Mouse (Mus musculus) gastrocnemius, postnatal 10 days (tissue): ENCODE results near the gene Cnpy2. TPM values are rescaled to one million over a fixed set of nuclear protein-coding genes. Genes with fewer than 3 reads are reported as not detected.
A peak's percentile ranks its signal among the peaks of the same experiment; 100 is the strongest.
"Not testable (repeated sequence)": the region's sequence is repeated elsewhere in the genome, so short reads cannot be mapped to it uniquely, and the experiment has no call there.

Experiments
- DNase-seq: peaks from one replicate; pipeline ENCODE4 v3.0.0; 2021; ENCODE audit warnings: mixed read lengths
- long read RNA-seq, 2 experiments: library from polyadenylated mRNA; stranded (forward); transcript quantifications; one replicate each; pipeline ENCODE4 v2.0.0; 2021
- total RNA-seq, 2 experiments: library from RNA; stranded (reverse); gene quantifications; 2 replicates each; pipeline ENCODE4 v1.2.3; 2021

Cnpy2 gene
- 10 to 100 TPM; 62.5 to 71.7 TPM for total RNA-seq
- long read RNA-seq, experiment 1, transcript Cnpy2-202 (6 exons, 1,383 nt): major isoform, 27 of 33 reads
- long read RNA-seq, experiment 1, partial matches to known transcripts: 1 of 33 reads
- long read RNA-seq, experiment 1, other reads (novel, unspliced or antisense): 4 of 33 reads
- long read RNA-seq, experiment 2, transcript Cnpy2-202 (6 exons, 1,383 nt): major isoform, 35 of 37 reads
- long read RNA-seq, experiment 2, partial matches to known transcripts: 0 of 37 reads
- long read RNA-seq, experiment 2, other reads (novel, unspliced or antisense): 2 of 37 reads

- peak; percentile 79 for DNase-seq
Observed at GRCm38 (mm10) chr10:128322141-128323108, at the start of gene Cnpy2. Cnpy2 (plus strand) TSS chr10:128322459.

- not testable (repeated sequence) for DNase-seq
Observed at GRCm38 (mm10) chr10:128272819-128273439, 49.3 kb upstream of the Cnpy2 start.

GRCm38 (mm10) chr10:128275374-128275773 lies 46.9 kb upstream of the Cnpy2 start:
- not testable (repeated sequence) for DNase-seq

- no peak for DNase-seq
Observed at GRCm38 (mm10) chr10:128278158-128278557, 44.1 kb upstream of the Cnpy2 start.

- DNase-seq: no peak
Observed at GRCm38 (mm10) chr10:128280943-128281342, 41.3 kb upstream of the Cnpy2 start.

- DNase-seq: no peak
Observed at GRCm38 (mm10) chr10:128281682-128282081, 40.6 kb upstream of the Cnpy2 start.

GRCm38 (mm10) chr10:128282886-128283450 lies 39.3 kb upstream of the Cnpy2 start:
- DNase-seq: no peak

GRCm38 (mm10) chr10:128283604-128284579 lies 38.4 kb upstream of the Cnpy2 start:
- peak; percentile 75 for DNase-seq

- DNase-seq: peak; percentile 41
Observed at GRCm38 (mm10) chr10:128290594-128290993, 31.7 kb upstream of the Cnpy2 start.

GRCm38 (mm10) chr10:128296370-128297090 lies 25.7 kb upstream of the Cnpy2 start:
- DNase-seq: no peak

GRCm38 (mm10) chr10:128297221-128297620 lies 25.0 kb upstream of the Cnpy2 start:
- DNase-seq: no peak

- no peak for DNase-seq
Observed at GRCm38 (mm10) chr10:128297622-128298021, 24.6 kb upstream of the Cnpy2 start.

GRCm38 (mm10) chr10:128298243-128298642 lies 24.0 kb upstream of the Cnpy2 start:
- no peak for DNase-seq

- DNase-seq: no peak
Observed at GRCm38 (mm10) chr10:128298702-128299171, 23.5 kb upstream of the Cnpy2 start, which contains the start of gene Il23a. Il23a (minus strand) TSS chr10:128298752.

GRCm38 (mm10) chr10:128302357-128302756 lies 19.9 kb upstream of the Cnpy2 start:
- DNase-seq: no peak

- peak; percentile 33 for DNase-seq
Observed at GRCm38 (mm10) chr10:128302785-128303125, 19.5 kb upstream of the Cnpy2 start.

- peak; percentile 96 for DNase-seq
Observed at GRCm38 (mm10) chr10:128303126-128304021, 18.9 kb upstream of the Cnpy2 start, which contains the start of gene Pan2. Pan2 (plus strand) TSS chr10:128303335.

- DNase-seq: no peak
Observed at GRCm38 (mm10) chr10:128309654-128310053, 12.6 kb upstream of the Cnpy2 start.

- peak; percentile 31 for DNase-seq
Observed at GRCm38 (mm10) chr10:128310177-128310576, 12.1 kb upstream of the Cnpy2 start.
